Mouse (Mus musculus) intestine, postnatal 0 days (tissue): Measurements from ENCODE around the gene Tmem202. TPM values are rescaled to one million over a fixed set of nuclear protein-coding genes. Genes with fewer than 3 reads are reported as not detected.

ENCODE experiments used
- ATAC-seq: fragments of 200-750 bp; cut with Nextera tagmentation; 2 replicates; pipeline ENCODE4 v1.8.0; 2017; ENCODE audit warnings: mild to moderate bottlenecking, moderate TSS enrichment, moderate library complexity
- H3K27ac ChIP-seq: fragments of 300-500 bp; sonication (generic); 2 replicates; pipeline ENCODE4 v1.5.1; 2014; ENCODE audit warnings: mild to moderate bottlenecking, low read depth, low read length, moderate library complexity
- H3K27me3 ChIP-seq: fragments of 300-500 bp; sonication (generic); replicated peaks from 2 replicates; pipeline ENCODE4 v1.6.1; 2014; ENCODE audit warnings: low read length, mixed read lengths; ENCODE audit not compliant: control insufficient read depth, insufficient read depth
- H3K36me3 ChIP-seq: fragments of 300-500 bp; sonication (generic); 2 replicates; pipeline ENCODE4 v1.6.1; 2014; ENCODE audit warnings: mild to moderate bottlenecking, moderate library complexity; ENCODE audit not compliant: control insufficient read depth, insufficient read depth
- H3K4me1 ChIP-seq: fragments of 300-500 bp; sonication (generic); replicated peaks from 2 replicates; pipeline ENCODE4 v1.6.1; 2014; ENCODE audit warnings: antibody characterized with exemption, low read length, mixed read lengths; ENCODE audit not compliant: control insufficient read depth, insufficient read depth
- H3K4me2 ChIP-seq: fragments of 300-500 bp; sonication (generic); replicated peaks from 2 replicates; pipeline ENCODE4 v1.6.1; 2014; ENCODE audit warnings: low read depth, mild to moderate bottlenecking, moderate library complexity
- H3K4me3 ChIP-seq: fragments of 300-500 bp; sonication (generic); 2 replicates; pipeline ENCODE4 v1.5.1; 2014; ENCODE audit warnings: low read depth, low read length
- H3K9ac ChIP-seq: fragments of 300-500 bp; sonication (generic); 2 replicates; pipeline ENCODE4 v1.6.1; 2014; ENCODE audit warnings: mild to moderate bottlenecking, low read depth, low read length
- H3K9me3 ChIP-seq: fragments of 300-500 bp; sonication (generic); 2 replicates; pipeline ENCODE4 v1.6.1; 2016; ENCODE audit warnings: mixed run types; ENCODE audit not compliant: control insufficient read depth
- CTCF ChIP-seq: sonication (generic); IDR thresholded peaks from 2 replicates; pipeline ENCODE4 v1.5.1; 2016; ENCODE audit warnings: low read depth, mild to moderate bottlenecking, control low read depth, antibody characterized with exemption, moderate library complexity
- WGBS: fragments of 180-500 bp; shearing (Covaris S2); extraction: QIAGEN DNeasy Blood & Tissue Kit; methylation state at CpG from one replicate; pipeline ENCODE4 v1.1.7; 2014; 5-methylcytosine and 5-hydroxymethylcytosine counted together
- polyA plus RNA-seq: library from polyadenylated mRNA; unstranded; fragments of >200 nt; fragmentation: Nextera tagmentation; extraction: Ambion mirVana; gene quantifications from 2 replicates; pipeline ENCODE4 v1.2.1, GENCODE M21; 2015

Gene Tmem202
- polyA plus RNA-seq, 1 experiment from 2014 or later: 3.0 TPM

DNA sequence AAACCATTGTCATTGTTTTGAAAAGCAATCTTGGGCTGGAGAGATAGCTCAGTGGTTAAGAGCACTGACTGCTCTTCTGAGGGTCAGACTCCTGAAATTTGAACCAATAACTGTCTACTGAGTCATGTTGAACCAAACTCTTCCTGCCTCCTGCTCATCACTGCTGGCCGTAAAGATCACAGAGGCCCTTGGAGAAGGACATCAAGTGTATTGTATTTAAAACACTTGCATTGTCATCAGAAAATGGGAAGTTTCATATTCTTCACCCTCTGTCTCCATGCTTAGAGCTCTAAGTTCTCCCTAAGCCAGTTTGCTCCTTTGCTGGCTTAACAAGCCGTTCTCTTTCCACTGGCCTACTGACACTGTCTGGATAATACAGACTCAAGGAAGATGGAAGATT lies 11.4 kb downstream of the Tmem202 start:
- Histone ChIP-seq H3K9me3 (no peaks in the 10 kb centered on the region), H3K27me3 (no peaks in the 10 kb centered on the region), H3K4me1 (no peaks in the 10 kb centered on the region), H3K36me3 (no peaks in the 10 kb centered on the region), H3K9ac (no peak overlapping the region), H3K4me2 (no peak overlapping the region), H3K27ac (no peak overlapping the region), H3K4me3 (no peak overlapping the region)
- no peak for TF ChIP-seq CTCF
- 84% methylated on average over 2 of the region's 2 CpGs for WGBS
- no peak for ATAC-seq

DNA sequence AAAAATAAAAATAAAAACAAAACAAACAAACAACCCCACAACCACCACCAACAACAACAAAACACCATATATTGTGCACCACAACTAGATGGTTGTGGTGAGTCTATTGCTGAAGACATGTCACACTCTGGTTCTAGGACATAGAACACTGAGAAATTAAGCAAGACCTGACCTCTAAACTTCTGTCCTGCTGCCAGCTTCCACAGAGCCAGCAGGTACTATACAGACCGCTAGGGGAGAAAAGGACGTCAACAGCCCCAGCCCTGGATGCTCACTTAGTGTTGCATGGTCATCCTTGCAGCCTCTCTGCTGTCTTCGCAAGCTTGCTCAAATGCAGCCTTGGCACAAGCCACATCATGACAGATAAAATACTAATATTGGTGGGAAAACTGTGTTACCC lies 12.1 kb downstream of the Tmem202 start:
- no peak overlapping the region for H3K4me3 ChIP-seq
- TF ChIP-seq CTCF: no peak

DNA sequence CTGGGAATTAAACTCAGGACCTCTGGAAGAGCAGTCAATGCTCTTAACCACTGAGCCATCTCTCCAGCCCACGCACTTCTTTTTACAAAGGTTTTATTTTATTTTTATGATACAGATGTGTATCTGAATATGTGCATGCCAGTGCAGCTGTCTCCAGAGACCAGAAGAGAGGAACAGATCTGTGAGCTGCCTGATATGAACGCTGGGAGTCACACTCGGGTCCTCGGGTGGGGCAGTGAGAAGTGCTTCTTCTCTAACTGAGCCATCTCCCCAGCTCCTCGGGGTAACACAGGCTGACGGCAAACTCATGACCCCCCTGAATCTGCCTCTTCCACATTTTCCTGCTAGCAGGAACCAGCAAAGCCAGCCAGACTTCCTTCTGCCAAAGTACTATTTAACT lies 12.9 kb downstream of the Tmem202 start:
- Histone ChIP-seq H3K27me3 (no peaks in the 10 kb centered on the region), H3K4me2 (no peak overlapping the region), H3K9ac (no peak overlapping the region), H3K4me1 (no peaks in the 10 kb centered on the region), H3K36me3 (no peaks in the 10 kb centered on the region), H3K9me3 (no peaks in the 10 kb centered on the region), H3K4me3 (no peak overlapping the region), H3K27ac (no peak overlapping the region)
- ATAC-seq: no peak
- no peak for TF ChIP-seq CTCF
- 68% methylated on average over 6 of the region's 6 CpGs for WGBS

More for the DNA sequence above, 12.1 kb downstream of the Tmem202 start:
- Histone ChIP-seq H3K27me3 (no peaks in the 10 kb centered on the region), H3K9ac (no peak overlapping the region), H3K27ac (no peak overlapping the region), H3K4me1 (no peaks in the 10 kb centered on the region), H3K9me3 (no peaks in the 10 kb centered on the region), H3K36me3 (no peaks in the 10 kb centered on the region), H3K4me2 (no peak overlapping the region)
- 85% methylated on average over 3 of the region's 3 CpGs for WGBS
- ATAC-seq: no peak

GRCm38 (mm10) chr9:59522906-59523305 lies 16.7 kb downstream of the Tmem202 start:
- 47% methylated on average over 4 of the region's 4 CpGs for WGBS
- H3K9me3 ChIP-seq: no peaks in the 10 kb centered on the region
- no peak overlapping the region for H3K9ac ChIP-seq

GRCm38 (mm10) chr9:59519396-59519795 lies 20.3 kb downstream of the Tmem202 start:
- H3K27me3 ChIP-seq: no peaks in the 10 kb centered on the region
- no peaks in the 10 kb centered on the region for H3K36me3 ChIP-seq
- no peak overlapping the region for H3K27ac ChIP-seq
- H3K9ac ChIP-seq: no peak overlapping the region
- WGBS: 88% methylated on average over 2 of the region's 2 CpGs
- H3K4me1 ChIP-seq: no peaks in the 10 kb centered on the region
- no peak for ATAC-seq
- no peak overlapping the region for H3K4me2 ChIP-seq
- no peak overlapping the region for H3K4me3 ChIP-seq
- no peaks in the 10 kb centered on the region for H3K9me3 ChIP-seq
- no peak for TF ChIP-seq CTCF

More at GRCm38 (mm10) chr9:59522906-59523305, 16.7 kb downstream of the Tmem202 start:
- Histone ChIP-seq H3K4me2 (no peak overlapping the region), H3K4me1 (no peaks in the 10 kb centered on the region), H3K27me3 (no peaks in the 10 kb centered on the region), H3K27ac (no peak overlapping the region), H3K36me3 (no peaks in the 10 kb centered on the region), H3K4me3 (no peak overlapping the region)
- ATAC-seq: no peak
- TF ChIP-seq CTCF: no peak

GRCm38 (mm10) chr9:59518976-59519375 lies 20.7 kb downstream of the Tmem202 start:
- no peak for ATAC-seq
- H3K4me1 ChIP-seq: no peaks in the 10 kb centered on the region
- 63% methylated on average over 5 of the region's 5 CpGs for WGBS
- no peaks in the 10 kb centered on the region for H3K36me3 ChIP-seq
- no peaks in the 10 kb centered on the region for H3K9me3 ChIP-seq
- no peak overlapping the region for H3K4me2 ChIP-seq
- TF ChIP-seq CTCF: no peak
- no peak overlapping the region for H3K9ac ChIP-seq
- no peak overlapping the region for H3K4me3 ChIP-seq
- no peak overlapping the region for H3K27ac ChIP-seq
- no peaks in the 10 kb centered on the region for H3K27me3 ChIP-seq

GRCm38 (mm10) chr9:59517127-59517526 lies 22.5 kb downstream of the Tmem202 start:
- Histone ChIP-seq H3K4me1 (no peaks in the 10 kb centered on the region), H3K27ac (no peak overlapping the region), H3K4me3 (no peak overlapping the region), H3K27me3 (no peaks in the 10 kb centered on the region), H3K9me3 (no peaks in the 10 kb centered on the region), H3K36me3 (no peaks in the 10 kb centered on the region), H3K4me2 (no peak overlapping the region), H3K9ac (no peak overlapping the region)
- peak; percentile 47 for TF ChIP-seq CTCF
- WGBS: 50% methylated on average over 7 of the region's 7 CpGs
- no peak for ATAC-seq
